ENCODE assay signal across 23 mouse cellular contexts in the genomic region with DNA sequence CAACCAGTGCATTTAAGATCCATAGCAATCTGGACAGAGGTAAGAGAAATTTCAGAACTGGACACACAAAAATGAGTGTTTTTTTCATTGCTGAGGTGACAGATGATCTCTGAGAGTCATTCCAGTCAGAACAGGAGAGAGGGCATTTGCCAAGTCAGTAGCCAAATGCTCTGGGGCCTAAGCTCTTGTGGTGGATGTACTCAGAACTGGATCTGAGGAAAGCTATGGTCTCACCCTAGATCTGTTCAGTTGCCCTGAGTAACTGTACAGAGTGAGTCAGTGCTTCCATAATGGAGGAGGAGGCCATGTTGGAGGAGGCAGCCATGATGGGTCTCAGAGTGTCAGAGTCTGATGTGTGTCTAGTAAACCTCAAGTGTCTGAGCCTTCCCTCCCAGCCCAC. TPM values are rescaled to one million over a fixed set of nuclear protein-coding genes. Genes with fewer than 3 reads are reported as not detected.
DNase-seq lines count a peak whose midpoint lies in the region; ATAC-seq lines count a peak whose summit lies in the region.
"Had no signal": no experiment of that assay in that cellular context is flagged by ENCODE, and none has a peak within 500 bp of the region (broad histone marks: within the 10 kb centered on the region; RNA-seq: fewer than 3 reads in every experiment).

No protein-coding gene starts in this region.

- 0 out of 2 replicates have a peak, but pooled peaks cover 6% of the 10 kb centered on the region for H3K4me1 ChIP-seq in heart, embryonic 10.5 days
- peaks cover 26% of the 10 kb centered on the region for H3K4me1 ChIP-seq in lung, embryonic 15.5 days
- peaks cover 15% of the 10 kb centered on the region; the same call in 1 of the 2 replicates for H3K4me1 ChIP-seq in stomach, embryonic 16.5 days (ENCODE audit: control insufficient read depth, insufficient read depth, low read length)
- H3K4me1 ChIP-seq: forebrain, embryonic 10.5 days; forebrain, embryonic 13.5 days; hindbrain, embryonic 12.5 days; hindbrain, embryonic 15.5 days had no signal

- no peak overlapping the region for H3K4me2 ChIP-seq in lung, embryonic 15.5 days
- no peak overlapping the region for H3K4me2 ChIP-seq in stomach, embryonic 16.5 days (ENCODE audit: low read depth, low read length)
- H3K4me2 ChIP-seq: forebrain, embryonic 13.5 days; heart, embryonic 13.5 days; hindbrain, embryonic 12.5 days; hindbrain, embryonic 15.5 days had no signal

- H3K27ac ChIP-seq in heart, embryonic 10.5 days = no peak overlapping the region
- 0 out of 2 replicates have a peak overlapping the region, but pooled peaks have one; percentile 94 for H3K27ac ChIP-seq in lung, embryonic 15.5 days
- H3K27ac ChIP-seq in stomach, embryonic 16.5 days (ENCODE audit: low read length) = peak overlapping the region; percentile 95; the same call in 1 of the 2 replicates
- H3K27ac ChIP-seq: forebrain, embryonic 10.5 days; forebrain, embryonic 13.5 days; heart, embryonic 13.5 days; hindbrain, embryonic 12.5 days; hindbrain, embryonic 15.5 days had no signal

- H3K4me3 ChIP-seq in heart, embryonic 10.5 days = no peak overlapping the region
- no peak overlapping the region for H3K4me3 ChIP-seq in lung, embryonic 15.5 days
- H3K4me3 ChIP-seq in stomach, embryonic 16.5 days (replicated peaks; ENCODE audit: low read length) = no peak overlapping the region
- H3K4me3 ChIP-seq: forebrain, embryonic 10.5 days; forebrain, embryonic 13.5 days; heart, embryonic 13.5 days; hindbrain, embryonic 12.5 days; hindbrain, embryonic 15.5 days had no signal

- DNase-seq in heart, embryonic 10.5 days (ENCODE audit: low spot score) = peak; percentile 55
- no peak for DNase-seq in heart, postnatal 10 days
- DNase-seq in lung, adult 18-20 months = no peak
- no peak for DNase-seq in cerebellum, adult 11 months
- DNase-seq: adrenal gland, adult 2 months; adrenal gland, postnatal 14 days; cerebellum, adult 11-12 months; cerebellum, adult 8-10 months; cerebellum, postnatal 10 days; gastrocnemius, postnatal 10 days; gastrocnemius, postnatal 36 days had no signal

- ATAC-seq in lung, embryonic 15.5 days (ENCODE audit: borderline replicate concordance, extremely low read depth, low FRiP score, low TSS enrichment) = no peak
- no peak for ATAC-seq in stomach, embryonic 16.5 days (ENCODE audit: insufficient read depth, low FRiP score)
- ATAC-seq: CD4-positive, CD25-positive, alpha-beta regulatory T cell, adult 4 months; forebrain, embryonic 13.5 days; forebrain, embryonic 16.5 days had no signal

- H3K9me3 ChIP-seq in heart, embryonic 10.5 days = no peaks in the 10 kb centered on the region
- no peaks in the 10 kb centered on the region for H3K9me3 ChIP-seq in lung, embryonic 15.5 days
- H3K9me3 ChIP-seq in stomach, embryonic 16.5 days (replicated peaks; ENCODE audit: control insufficient read depth, low read length) = no peaks in the 10 kb centered on the region
- H3K9me3 ChIP-seq: forebrain, embryonic 10.5 days; forebrain, embryonic 13.5 days; heart, embryonic 13.5 days; hindbrain, embryonic 12.5 days; hindbrain, embryonic 15.5 days had no signal

- no peaks in the 10 kb centered on the region for H3K36me3 ChIP-seq in heart, embryonic 10.5 days
- H3K36me3 ChIP-seq in lung, embryonic 15.5 days = no peaks in the 10 kb centered on the region
- H3K36me3 ChIP-seq in stomach, embryonic 16.5 days (ENCODE audit: control insufficient read depth, insufficient read depth, low read length) = no peaks in the 10 kb centered on the region
- H3K36me3 ChIP-seq: forebrain, embryonic 10.5 days; heart, embryonic 13.5 days; hindbrain, embryonic 12.5 days; hindbrain, embryonic 15.5 days had no signal

- H3K9ac ChIP-seq in lung, embryonic 15.5 days = no peak overlapping the region
- no peak overlapping the region for H3K9ac ChIP-seq in stomach, embryonic 16.5 days (ENCODE audit: low read length)
- H3K9ac ChIP-seq: forebrain, embryonic 13.5 days; heart, embryonic 13.5 days; hindbrain, embryonic 12.5 days; hindbrain, embryonic 15.5 days had no signal

- intact Hi-C loops in heart, postnatal 10 days (cut with DNase I) = no loop called here

- H3K27me3 ChIP-seq in heart, embryonic 10.5 days (ENCODE audit: insufficient read depth, poor library complexity, severe bottlenecking) = no peaks in the 10 kb centered on the region
- no peaks in the 10 kb centered on the region for H3K27me3 ChIP-seq in lung, embryonic 15.5 days
- no peaks in the 10 kb centered on the region for H3K27me3 ChIP-seq in stomach, embryonic 16.5 days (ENCODE audit: control insufficient read depth, insufficient read depth, low read length)
- H3K27me3 ChIP-seq: forebrain, embryonic 13.5 days; heart, embryonic 13.5 days; hindbrain, embryonic 12.5 days; hindbrain, embryonic 15.5 days had no signal

RNA-seq across cellular contexts. Expression of a gene that starts 21.6 kb away (rescaled TPM):
- polyA plus RNA-seq in heart, embryonic 10.5 days (2016; fragmentation: Nextera tagmentation; extraction: Ambion mirVana) = 17.1 and 19.7 TPM in 2 replicates
- total RNA-seq in heart, postnatal 10 days (2021) = 100 to 1,000 TPM; 224 to 241 TPM
- 287 and 298 TPM in 2 replicates for polyA plus RNA-seq in lung, embryonic 15.5 days (2015; fragmentation: Nextera tagmentation; extraction: Ambion mirVana)
- polyA plus RNA-seq in stomach, embryonic 16.5 days (2015; fragmentation: Nextera tagmentation; extraction: Ambion mirVana) = 263 and 287 TPM in 2 replicates
- total RNA-seq: granulocyte monocyte progenitor cell, adult 5-6 weeks; hematopoietic stem cell, adult 5-6 weeks; MEL had no signal
- polyA plus RNA-seq: CD4-positive, CD25-positive, alpha-beta regulatory T cell, adult 4 months had no signal

Comparison
In these comparisons a context has a peak if more than half of its experiments do, and no peak if none do; other contexts are left out.
1. RNA of a gene that starts 21.6 kb away (polyA plus RNA-seq): 287 to 298 TPM in lung, embryonic 15.5 days and 263 to 287 TPM in stomach, embryonic 16.5 days; 17.1 to 19.7 TPM in heart, embryonic 10.5 days; every median in the first group is over 10 times any median in the second.